Mouse (Mus musculus): Measurements from ENCODE around the gene Clic3.

DNA sequence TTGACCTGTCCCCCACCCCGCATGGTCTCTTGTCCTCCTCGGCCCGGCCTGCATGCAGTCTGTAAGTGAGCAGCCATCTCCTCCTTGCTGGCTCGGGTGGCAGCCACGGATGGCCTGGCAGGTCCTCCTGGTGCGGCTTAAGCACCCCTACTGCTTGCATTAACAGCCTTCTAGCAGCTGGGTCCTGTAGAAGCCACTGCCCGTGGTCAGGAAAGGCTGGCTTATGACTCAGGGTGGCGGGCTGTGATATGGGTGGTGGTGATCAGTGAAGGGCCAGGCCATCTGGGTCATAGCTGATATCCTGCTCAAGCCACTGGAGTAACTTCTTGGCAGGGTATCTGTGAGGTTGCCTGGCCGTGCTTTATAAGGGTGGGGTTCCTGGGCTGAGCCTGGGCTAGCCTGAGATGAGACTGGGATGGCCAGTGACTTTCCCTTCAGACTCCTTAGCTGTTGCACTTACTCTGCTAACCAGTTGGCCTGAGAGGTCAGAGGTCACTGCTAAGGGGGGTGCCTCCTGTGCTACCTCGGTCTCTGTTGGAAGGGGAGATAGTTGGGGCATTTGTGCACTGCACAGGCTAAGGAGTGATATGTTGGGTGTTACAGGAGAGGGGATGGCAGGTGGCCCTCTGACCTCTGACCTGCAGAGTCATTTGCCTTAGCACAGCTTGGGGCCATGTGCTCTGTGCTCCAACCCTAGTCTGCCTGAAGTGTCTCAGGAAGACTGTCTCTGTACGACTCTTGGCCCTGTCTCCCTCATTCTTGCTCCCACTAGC is 24.1 kb upstream of the Clic3 start:
- no peak for TF ChIP-seq CTCF (IDR thresholded peaks at IDR 0.05; ENCODE audit: borderline replicate concordance, insufficient read depth, low read length)
- TF ChIP-seq POLR2A (IDR thresholded peaks at IDR 0.05; ENCODE audit: low read depth, low read length) = no peak
